Mouse (Mus musculus): ENCODE measurements around the gene Pfkfb4. TPM values are rescaled to one million over a fixed set of nuclear protein-coding genes. Genes with fewer than 3 reads are reported as not detected.
A peak's percentile ranks its signal among the peaks of the same experiment; 100 is the strongest.

Gene Pfkfb4
- total and polyA plus RNA-seq, 2 experiments from 2014 or later = 18.6 to 63.1 TPM

DNA sequence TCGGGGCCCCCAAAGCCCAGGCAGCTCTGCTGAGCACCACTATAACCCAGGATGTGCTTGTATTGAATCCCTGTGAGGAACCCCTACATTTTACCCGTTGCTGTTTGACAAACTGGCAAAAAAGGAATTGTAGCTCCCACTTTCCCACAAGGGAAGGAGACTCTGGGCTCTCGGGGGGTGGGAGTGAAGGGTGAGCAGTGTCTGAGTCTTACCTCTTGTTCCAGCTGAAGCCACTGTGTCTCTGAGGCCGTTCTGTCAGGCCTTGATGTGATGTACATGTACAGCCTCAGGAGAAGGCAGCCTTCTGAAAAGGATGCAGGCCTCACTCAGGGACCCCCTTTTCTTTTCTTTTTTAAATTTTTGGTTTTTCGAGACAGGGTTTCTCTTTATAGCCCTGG is 69.3 kb downstream of the Pfkfb4 start:
- WGBS = 91% methylated on average over 5 of the region's 5 CpGs
- no peak for ATAC-seq
- TF ChIP-seq CTCF (IDR thresholded peaks at IDR 0.05; ENCODE audit: low read depth) = no peak

GRCm38 (mm10) chr9:109068095-109068735 is 76.6 kb downstream of the Pfkfb4 start:
- Histone ChIP-seq H3K27me3 (ENCODE audit: insufficient read depth, low read length) (no peaks in the 10 kb centered on the region), H3K27ac (no peak overlapping the region), H3K4me1 (ENCODE audit: insufficient read depth, low read length) (peaks cover 7% of the 10 kb centered on the region), H3K36me3 (ENCODE audit: insufficient read depth, low read length) (peaks cover 57% of the 10 kb centered on the region), H3K4me2 (ENCODE audit: low read depth, low read length) (no peak overlapping the region), H3K9ac (replicated peaks; ENCODE audit: low read length) (no peak overlapping the region), H3K4me3 (ENCODE audit: low read length) (no peak overlapping the region), H3K9me3 (ENCODE audit: low read length) (no peaks in the 10 kb centered on the region)
- no peak for ATAC-seq
- TF ChIP-seq CTCF (IDR thresholded peaks at IDR 0.05; ENCODE audit: low read depth) = peak; percentile 40
- peak; percentile 23 for DNase-seq (ENCODE audit: low spot score)
- 86% methylated on average over 3 of the region's 3 CpGs for WGBS

More for the DNA sequence above, 69.3 kb downstream of the Pfkfb4 start:
- Histone ChIP-seq H3K4me3 (ENCODE audit: low read length) (no peak overlapping the region), H3K36me3 (ENCODE audit: insufficient read depth, low read length) (peaks cover 57% of the 10 kb centered on the region), H3K4me2 (ENCODE audit: low read depth, low read length) (no peak overlapping the region), H3K9ac (replicated peaks; ENCODE audit: low read length) (no peak overlapping the region), H3K4me1 (ENCODE audit: insufficient read depth, low read length) (peaks cover 8% of the 10 kb centered on the region; the same call in 1 of the 2 replicates), H3K9me3 (ENCODE audit: low read length) (no peaks in the 10 kb centered on the region), H3K27me3 (ENCODE audit: insufficient read depth, low read length) (no peaks in the 10 kb centered on the region), H3K27ac (no peak overlapping the region)
- DNase-seq (ENCODE audit: low spot score) = no peak

- under 1% methylated on average over 57 of the region's 57 CpGs for whole genome bisulfite sequencing
- no peak for TF ChIP-seq CTCF (IDR thresholded peaks at IDR 0.05; ENCODE audit: low read depth)
- peak within 1 kb of the TSS; percentile 74 for H3K27ac ChIP-seq
- peak within 1 kb of the TSS; percentile 83 for H3K9ac ChIP-seq (replicated peaks; ENCODE audit: low read length)
- peak within 1 kb of the TSS; percentile 93 for H3K4me2 ChIP-seq (ENCODE audit: low read depth, low read length)
- no peaks in the 10 kb centered on the region for H3K9me3 ChIP-seq (ENCODE audit: low read length)
- H3K36me3 ChIP-seq (ENCODE audit: insufficient read depth, low read length) = peaks cover 8% of the 10 kb centered on the region; the same call in 1 of the 2 replicates
- ATAC-seq (peak; percentile 99), DNase-seq (ENCODE audit: low spot score) (peak; percentile 95)
- peak within 1 kb of the TSS; percentile 48 for H3K4me3 ChIP-seq (ENCODE audit: low read length)
- H3K27me3 ChIP-seq (ENCODE audit: insufficient read depth, low read length) = no peaks in the 10 kb centered on the region
- peaks cover 16% of the 10 kb centered on the region for H3K4me1 ChIP-seq (ENCODE audit: insufficient read depth, low read length)
These were observed 82.3 kb downstream of the Pfkfb4 start, which contains the start of gene Atrip for GRCm38 (mm10) chr9:109073661-109074573. Gene Atrip, minus strand, starts transcription at chr9:109074124.

- no peaks in the 10 kb centered on the region for H3K27me3 ChIP-seq (ENCODE audit: insufficient read depth, low read length)
- no peak for TF ChIP-seq CTCF (IDR thresholded peaks at IDR 0.05; ENCODE audit: low read depth)
- H3K36me3 ChIP-seq (ENCODE audit: insufficient read depth, low read length) = 0 out of 2 replicates have a peak, but pooled peaks cover 6% of the 10 kb centered on the region
- H3K9ac ChIP-seq (replicated peaks; ENCODE audit: low read length) = no peak overlapping the region
- H3K4me2 ChIP-seq (ENCODE audit: low read depth, low read length) = no peak overlapping the region
- ATAC-seq = no peak
- 95% methylated on average over 3 of the region's 3 CpGs for WGBS
- no peak overlapping the region for H3K4me3 ChIP-seq (ENCODE audit: low read length)
- H3K9me3 ChIP-seq (ENCODE audit: low read length) = no peaks in the 10 kb centered on the region
- peaks cover 15% of the 10 kb centered on the region for H3K4me1 ChIP-seq (ENCODE audit: insufficient read depth, low read length)
- no peak for DNase-seq (ENCODE audit: low spot score)
- H3K27ac ChIP-seq = no peak overlapping the region
These were observed 88.9 kb downstream of the Pfkfb4 start for GRCm38 (mm10) chr9:109080516-109080915.

- Histone ChIP-seq H3K27ac (peak overlapping the region; percentile 75), H3K36me3 (ENCODE audit: insufficient read depth, low read length) (0 out of 2 replicates have a peak, but pooled peaks cover 6% of the 10 kb centered on the region), H3K27me3 (ENCODE audit: insufficient read depth, low read length) (no peaks in the 10 kb centered on the region), H3K4me2 (ENCODE audit: low read depth, low read length) (peak overlapping the region; percentile 84), H3K9me3 (ENCODE audit: low read length) (no peaks in the 10 kb centered on the region), H3K9ac (replicated peaks; ENCODE audit: low read length) (peak overlapping the region; percentile 64), H3K4me3 (ENCODE audit: low read length) (peak overlapping the region; percentile 54), H3K4me1 (ENCODE audit: insufficient read depth, low read length) (peaks cover 15% of the 10 kb centered on the region)
- no peak for TF ChIP-seq CTCF (IDR thresholded peaks at IDR 0.05; ENCODE audit: low read depth)
- WGBS = 5% methylated on average over 11 of the region's 11 CpGs
- ATAC-seq (no peak; the same call in 1 of the 2 replicates), DNase-seq (ENCODE audit: low spot score) (no peak)
These were observed 90.2 kb downstream of the Pfkfb4 start for GRCm38 (mm10) chr9:109081749-109082123.

MicroRNA genes within 50 kb of the gene (microRNA counts, 519-probe panel; counts per million panel counts)
- microRNA mmu-miR-711 = not detected

Small RNA genes lying within 50 kb of the gene (microRNA-seq; reads per million reads assigned to microRNA genes)
- 0 reads per million in 2 experiments for gene Mir711

Other genes with a start within 250 kb of the Pfkfb4 start
- gene Ip6k2, start 208.0 kb upstream of the Pfkfb4 start, total RNA-seq (2014; rRNA removed) = 122 and 126 TPM in 2 replicates
- 187 and 189 TPM in 2 replicates for gene Ip6k2, start 208.0 kb upstream of the Pfkfb4 start, polyA plus RNA-seq (2015; fragmentation: Nextera tagmentation; extraction: Ambion mirVana)
- gene Nckipsd, start 183.4 kb upstream of the Pfkfb4 start, total RNA-seq (2014; rRNA removed) = 33.6 and 72.6 TPM in 2 replicates
- gene Nckipsd, start 183.4 kb upstream of the Pfkfb4 start, polyA plus RNA-seq (2015; fragmentation: Nextera tagmentation; extraction: Ambion mirVana) = 22.8 and 23.5 TPM in 2 replicates
- 49.2 and 86.4 TPM in 2 replicates for gene Celsr3, start 165.5 kb upstream of the Pfkfb4 start, total RNA-seq (2014; rRNA removed)
- 5.8 and 7.8 TPM in 2 replicates for gene Celsr3, start 165.5 kb upstream of the Pfkfb4 start, polyA plus RNA-seq (2015; fragmentation: Nextera tagmentation; extraction: Ambion mirVana)
- gene Slc26a6, start 138.5 kb upstream of the Pfkfb4 start, total RNA-seq (2014; rRNA removed) = 30.3 and 31.8 TPM in 2 replicates
- gene Slc26a6, start 138.5 kb upstream of the Pfkfb4 start, polyA plus RNA-seq (2015; fragmentation: Nextera tagmentation; extraction: Ambion mirVana) = 20.0 and 21.3 TPM in 2 replicates
- gene Tmem89, start 77.2 kb upstream of the Pfkfb4 start, total RNA-seq (2014; rRNA removed) = 0.16 TPM in 1 of 2 replicates, not detected in the other
- 0.30 and 0.37 TPM in 2 replicates for gene Tmem89, start 77.2 kb upstream of the Pfkfb4 start, polyA plus RNA-seq (2015; fragmentation: Nextera tagmentation; extraction: Ambion mirVana)
- 459 and 483 TPM in 2 replicates for gene Uqcrc1, start 55.1 kb upstream of the Pfkfb4 start, total RNA-seq (2014; rRNA removed)
- 568 and 592 TPM in 2 replicates for gene Uqcrc1, start 55.1 kb upstream of the Pfkfb4 start, polyA plus RNA-seq (2015; fragmentation: Nextera tagmentation; extraction: Ambion mirVana)
- 1.9 and 2.0 TPM in 2 replicates for gene Col7a1, start 38.2 kb upstream of the Pfkfb4 start, total RNA-seq (2014; rRNA removed)
- 0.69 and 1.8 TPM in 2 replicates for gene Col7a1, start 38.2 kb upstream of the Pfkfb4 start, polyA plus RNA-seq (2015; fragmentation: Nextera tagmentation; extraction: Ambion mirVana)
- 0.58 TPM in 1 of 2 replicates, not detected in the other for gene Ucn2, start 5.8 kb upstream of the Pfkfb4 start, total RNA-seq (2014; rRNA removed)
- gene Ucn2, start 5.8 kb upstream of the Pfkfb4 start, polyA plus RNA-seq (2015; fragmentation: Nextera tagmentation; extraction: Ambion mirVana) = not detected in 2 replicates
- gene Shisa5, start 46.8 kb downstream of the Pfkfb4 start, total RNA-seq (2014; rRNA removed) = 77.8 and 90.6 TPM in 2 replicates
- 74.5 and 77.6 TPM in 2 replicates for gene Shisa5, start 46.8 kb downstream of the Pfkfb4 start, polyA plus RNA-seq (2015; fragmentation: Nextera tagmentation; extraction: Ambion mirVana)
- gene Trex1, start 68.0 kb downstream of the Pfkfb4 start, total RNA-seq (2014; rRNA removed) = 20.1 and 32.6 TPM in 2 replicates
- 14.3 and 14.4 TPM in 2 replicates for gene Trex1, start 68.0 kb downstream of the Pfkfb4 start, polyA plus RNA-seq (2015; fragmentation: Nextera tagmentation; extraction: Ambion mirVana)
- gene Atrip, start 82.3 kb downstream of the Pfkfb4 start, total RNA-seq (2014; rRNA removed) = 39.5 and 52.3 TPM in 2 replicates
- gene Atrip, start 82.3 kb downstream of the Pfkfb4 start, polyA plus RNA-seq (2015; fragmentation: Nextera tagmentation; extraction: Ambion mirVana) = 30.6 and 32.2 TPM in 2 replicates
- gene Ccdc51, start 90.7 kb downstream of the Pfkfb4 start, total RNA-seq (2014; rRNA removed) = 7.8 and 8.4 TPM in 2 replicates
- gene Ccdc51, start 90.7 kb downstream of the Pfkfb4 start, polyA plus RNA-seq (2015; fragmentation: Nextera tagmentation; extraction: Ambion mirVana) = 5.1 and 6.7 TPM in 2 replicates
- gene Tma7, start 90.8 kb downstream of the Pfkfb4 start, total RNA-seq (2014; rRNA removed) = 56.2 and 73.8 TPM in 2 replicates
- gene Tma7, start 90.8 kb downstream of the Pfkfb4 start, polyA plus RNA-seq (2015; fragmentation: Nextera tagmentation; extraction: Ambion mirVana) = 764 and 779 TPM in 2 replicates
- 82.3 and 84.4 TPM in 2 replicates for gene Plxnb1, start 103.6 kb downstream of the Pfkfb4 start, total RNA-seq (2014; rRNA removed)
- 8.7 and 11.2 TPM in 2 replicates for gene Plxnb1, start 103.6 kb downstream of the Pfkfb4 start, polyA plus RNA-seq (2015; fragmentation: Nextera tagmentation; extraction: Ambion mirVana)
- not detected in 2 replicates for gene Fbxw21, start 170.3 kb downstream of the Pfkfb4 start, total RNA-seq (2014; rRNA removed)
- not detected in 2 replicates for gene Fbxw21, start 170.3 kb downstream of the Pfkfb4 start, polyA plus RNA-seq (2015; fragmentation: Nextera tagmentation; extraction: Ambion mirVana)
- gene Fbxw13, start 204.2 kb downstream of the Pfkfb4 start, total RNA-seq (2014; rRNA removed) = not detected in 2 replicates
- not detected in 2 replicates for gene Fbxw13, start 204.2 kb downstream of the Pfkfb4 start, polyA plus RNA-seq (2015; fragmentation: Nextera tagmentation; extraction: Ambion mirVana)
- gene Fbxw20, start 243.0 kb downstream of the Pfkfb4 start, total RNA-seq (2014; rRNA removed) = not detected in 2 replicates
- gene Fbxw20, start 243.0 kb downstream of the Pfkfb4 start, polyA plus RNA-seq (2015; fragmentation: Nextera tagmentation; extraction: Ambion mirVana) = not detected in 2 replicates

Data from hindbrain, postnatal 0 days (tissue).